Comparison of ENCODE assay signal across 10 mouse cellular contexts in genomic region chr5:114681717-114682116, GRCm38 (mm10). TPM values are rescaled to one million over a fixed set of nuclear protein-coding genes. Genes with fewer than 3 reads are reported as not detected.
A peak's percentile ranks its signal among the peaks of the same experiment; 100 is the strongest.
DNase-seq lines count a peak whose midpoint lies in the region; ATAC-seq and TF ChIP-seq lines count a peak whose summit lies in the region.
"Had no signal": no experiment of that assay in that cellular context is flagged by ENCODE, and none has a peak within 500 bp of the region (broad histone marks: within the 10 kb centered on the region; RNA-seq: fewer than 3 reads in every experiment).

No protein-coding gene starts in this region.

- TF ChIP-seq CTCF in lung, embryonic 14.5 days (IDR thresholded peaks at IDR 0.05; ENCODE audit: low read depth), result no peak

- H3K4me2 ChIP-seq in lung, embryonic 14.5 days, result no peak overlapping the region
- H3K4me2 ChIP-seq: embryonic facial prominence, embryonic 12.5 days had no signal

- H3K4me3 ChIP-seq in lung, embryonic 14.5 days (ENCODE audit: low read depth, low read length), result no peak overlapping the region
- H3K4me3 ChIP-seq: embryonic facial prominence, embryonic 12.5 days had no signal

- 0 out of 2 replicates have a peak, but pooled peaks cover 6% of the 10 kb centered on the region for H3K36me3 ChIP-seq in lung, embryonic 14.5 days (ENCODE audit: insufficient read depth)
- H3K36me3 ChIP-seq: embryonic facial prominence, embryonic 12.5 days had no signal

- peak overlapping the region; percentile 15; the same call in 1 of the 2 replicates for H3K27ac ChIP-seq in lung, embryonic 14.5 days (ENCODE audit: low read depth)
- H3K27ac ChIP-seq: embryonic facial prominence, embryonic 12.5 days had no signal

- H3K9me3 ChIP-seq in lung, embryonic 14.5 days (ENCODE audit: low read depth, low read length), result no peaks in the 10 kb centered on the region
- H3K9me3 ChIP-seq: embryonic facial prominence, embryonic 12.5 days had no signal

- no peaks in the 10 kb centered on the region for H3K27me3 ChIP-seq in lung, embryonic 14.5 days (ENCODE audit: insufficient read depth, low read length)
- H3K27me3 ChIP-seq: embryonic facial prominence, embryonic 12.5 days had no signal

- 59% methylated on average over 8 of the region's 8 CpGs for WGBS in lung, embryonic 14.5 days

- peaks cover 3% of the 10 kb centered on the region; the same call in 1 of the 2 replicates for H3K4me1 ChIP-seq in lung, embryonic 14.5 days (ENCODE audit: insufficient read depth)

- ATAC-seq in lung, embryonic 14.5 days (ENCODE audit: insufficient read depth), result no peak
- ATAC-seq in activated CD4-positive, CD25-positive, alpha-beta regulatory T cell, adult 4 months, result no peak

- no peak overlapping the region for H3K9ac ChIP-seq in lung, embryonic 14.5 days
- H3K9ac ChIP-seq: embryonic facial prominence, embryonic 12.5 days had no signal

- peak; percentile 94 for DNase-seq in heart, adult 11 months
- no peak for DNase-seq in heart, adult 8-10 months (ENCODE audit: low spot score)
- DNase-seq in spleen, postnatal 36 days (ENCODE audit: low spot score in 2 of 2), result peak; percentile 36 to 40
- no peak for DNase-seq in spleen, postnatal 14 days (ENCODE audit: low spot score in 2 of 2)
- peak; percentile 50 for DNase-seq in lung, embryonic 14.5 days
- no peak for DNase-seq in right cerebral cortex, postnatal 36 days (ENCODE audit: low spot score in 2 of 2)
- DNase-seq in urinary bladder, postnatal 14 days (ENCODE audit: low spot score), result no peak
- DNase-seq: right cerebral cortex, postnatal 4 days had no signal

RNA-seq across cellular contexts. Expression of gene Gltp, which starts 9.1 kb away (rescaled TPM):
- total RNA-seq in heart, adult 8-10 months (2022), result 10 to 100 TPM; 18.4 to 19.2 (median 18.5) TPM
- polyA plus RNA-seq in lung, embryonic 14.5 days (2014; fragmentation: Nextera tagmentation; extraction: Ambion mirVana), result 71.1 and 74.8 TPM in 2 replicates
- 100 to 1,000 TPM; 251 to 266 TPM for polyA plus RNA-seq in activated CD4-positive, CD25-positive, alpha-beta regulatory T cell, adult 4 months (2017; shearing (Covaris generic))

RNA-seq across cellular contexts. Expression of gene Trpv4, which starts 23.5 kb away (rescaled TPM):
- 1 to 10 TPM; 3.2 to 6.5 (median 4.9) TPM for total RNA-seq in heart, adult 8-10 months (2022)
- 1.0 and 1.6 TPM in 2 replicates for polyA plus RNA-seq in lung, embryonic 14.5 days (2014; fragmentation: Nextera tagmentation; extraction: Ambion mirVana)
- under 1 TPM; 0.24 to 0.25 TPM for polyA plus RNA-seq in activated CD4-positive, CD25-positive, alpha-beta regulatory T cell, adult 4 months (2017; shearing (Covaris generic))

RNA-seq across cellular contexts. Expression of gene Tchp, which starts 25.8 kb away (rescaled TPM):
- total RNA-seq in heart, adult 8-10 months (2022), result 1 to 10 TPM; 4.2 to 5.0 (median 4.9) TPM
- 13.1 and 14.8 TPM in 2 replicates for polyA plus RNA-seq in lung, embryonic 14.5 days (2014; fragmentation: Nextera tagmentation; extraction: Ambion mirVana)
- 10 to 100 TPM in 1 of 2 experiments, 1 to 10 TPM in 1; 4.4 to 15.0 TPM for polyA plus RNA-seq in activated CD4-positive, CD25-positive, alpha-beta regulatory T cell, adult 4 months (2017; shearing (Covaris generic))

Comparison
In these comparisons a context has a peak if more than half of its experiments do, and no peak if none do; other contexts are left out.
1. DNase-seq: peak in heart, adult 11 months (single experiment), spleen, postnatal 36 days (2 of 2) and lung, embryonic 14.5 days (single experiment); none in heart, adult 8-10 months (single experiment), spleen, postnatal 14 days (0 of 2), right cerebral cortex, postnatal 36 days (0 of 2) and urinary bladder, postnatal 14 days (single experiment).